Mouse (Mus musculus): ENCODE measurements around the gene Lin7a. TPM values are rescaled to one million over a fixed set of nuclear protein-coding genes. Genes with fewer than 3 reads are reported as not detected.
"Not testable (repeated sequence)": the region's sequence is repeated elsewhere in the genome, so short reads cannot be mapped to it uniquely, and the experiment has no call there.

Lin7a gene
- total RNA-seq, 1 experiment from 2014 or later, result not detected

DNA sequence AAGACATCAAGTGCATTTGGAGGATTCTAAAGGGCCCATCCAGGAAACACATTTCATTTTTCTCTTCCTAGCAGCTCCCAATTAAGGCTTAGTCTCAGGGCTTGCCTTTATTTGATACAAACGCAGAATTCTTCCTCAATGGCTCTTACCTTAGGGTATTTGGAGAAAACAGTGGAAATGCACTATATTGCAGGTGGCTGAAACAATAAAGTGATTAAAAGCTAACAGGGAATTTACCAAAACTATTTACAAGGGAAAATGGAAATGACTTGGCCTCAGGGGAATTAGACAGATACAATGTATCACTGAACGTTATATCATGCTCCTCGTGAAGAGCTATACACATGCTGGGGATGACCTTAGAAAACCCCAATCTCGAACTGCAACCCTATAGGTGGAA lies 35.3 kb upstream of the Lin7a start:
- ATAC-seq (replicated peaks; ENCODE audit: low read depth, poor library complexity, severe bottlenecking), result no peak

DNA sequence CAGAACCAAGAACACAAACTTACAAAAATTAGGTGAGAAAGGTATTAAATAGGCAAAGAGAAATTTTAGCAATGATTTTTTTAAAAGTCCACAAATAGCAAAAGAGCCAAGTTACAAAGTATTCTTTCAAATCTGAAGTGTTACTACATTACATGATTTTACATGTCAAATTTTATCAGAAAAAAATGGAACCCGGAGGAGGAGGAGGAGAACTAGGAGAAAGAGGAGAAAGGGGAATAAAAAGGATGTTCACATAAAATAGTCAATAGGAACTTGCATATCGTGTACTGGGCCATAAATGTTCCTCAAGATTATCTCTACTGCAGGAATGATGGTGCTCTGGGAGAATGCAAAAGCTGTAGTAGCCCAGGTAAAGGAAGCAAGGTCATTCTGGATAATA lies 34.4 kb upstream of the Lin7a start:
- ATAC-seq (replicated peaks; ENCODE audit: low read depth, poor library complexity, severe bottlenecking), result no peak

GRCm38 (mm10) chr10:107237736-107238135 lies 33.8 kb upstream of the Lin7a start:
- ATAC-seq (replicated peaks; ENCODE audit: low read depth, poor library complexity, severe bottlenecking), result no peak

DNA sequence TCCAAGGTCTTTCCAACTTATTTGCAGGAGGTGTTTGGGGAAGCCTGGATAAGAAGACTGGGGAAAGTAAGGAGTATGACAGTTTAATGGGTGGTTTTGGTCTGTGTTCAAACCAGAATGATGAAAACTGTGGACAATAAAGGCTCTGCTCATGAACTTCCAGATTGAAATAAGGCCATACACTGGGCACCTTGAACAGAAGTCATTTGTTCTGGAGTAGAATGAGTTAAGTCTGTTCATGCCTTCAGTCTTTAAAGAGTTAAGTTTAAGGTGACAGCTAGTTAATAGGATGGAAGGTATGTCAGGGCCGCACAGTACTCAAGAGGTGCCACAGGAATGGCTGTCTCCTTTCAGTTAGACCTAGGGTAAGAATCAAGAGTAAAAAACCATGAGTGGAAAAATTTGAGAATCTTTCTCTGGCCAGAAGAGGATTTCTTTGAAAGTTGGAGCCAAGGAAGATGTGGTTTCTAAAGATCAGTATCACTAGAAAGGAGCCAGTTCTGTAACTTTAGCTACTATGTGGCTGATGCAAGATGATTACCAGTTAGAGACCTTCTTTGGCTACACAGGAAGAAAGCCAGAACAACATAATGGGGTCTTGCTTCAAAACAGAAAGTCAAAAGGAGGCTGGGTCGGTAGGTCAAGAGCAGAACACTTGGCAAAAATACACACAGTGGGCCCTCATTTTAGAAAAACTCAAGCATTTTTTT lies 33.2 kb upstream of the Lin7a start:
- no peak for ATAC-seq (replicated peaks; ENCODE audit: low read depth, poor library complexity, severe bottlenecking)

DNA sequence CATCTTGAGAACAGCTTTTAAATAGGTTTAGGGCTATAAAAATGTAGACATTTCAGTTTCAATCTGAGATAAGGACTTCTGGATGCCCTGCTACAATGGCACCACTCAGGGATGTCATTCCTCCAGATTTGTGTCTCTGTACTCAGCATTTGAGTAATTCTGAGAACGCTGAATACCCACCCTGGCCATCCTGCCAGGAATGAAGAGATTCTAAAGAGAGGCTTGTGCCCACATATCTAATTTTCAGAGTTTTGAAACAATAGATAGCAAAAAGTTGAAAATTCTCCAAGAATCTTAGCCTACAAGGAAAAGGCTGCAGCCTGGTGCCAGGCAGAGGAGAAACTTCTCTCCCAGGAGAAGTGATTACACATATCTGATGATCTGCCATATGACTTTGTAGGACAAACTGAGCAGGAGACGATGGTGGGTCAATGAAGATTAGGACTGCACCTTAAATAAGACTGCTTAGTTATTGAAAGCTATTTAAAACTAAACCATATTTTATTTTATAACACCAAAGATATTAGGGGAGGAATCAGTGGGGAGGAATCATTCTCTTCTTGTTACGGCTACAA lies 32.5 kb upstream of the Lin7a start:
- ATAC-seq (replicated peaks; ENCODE audit: low read depth, poor library complexity, severe bottlenecking), result no peak

DNA sequence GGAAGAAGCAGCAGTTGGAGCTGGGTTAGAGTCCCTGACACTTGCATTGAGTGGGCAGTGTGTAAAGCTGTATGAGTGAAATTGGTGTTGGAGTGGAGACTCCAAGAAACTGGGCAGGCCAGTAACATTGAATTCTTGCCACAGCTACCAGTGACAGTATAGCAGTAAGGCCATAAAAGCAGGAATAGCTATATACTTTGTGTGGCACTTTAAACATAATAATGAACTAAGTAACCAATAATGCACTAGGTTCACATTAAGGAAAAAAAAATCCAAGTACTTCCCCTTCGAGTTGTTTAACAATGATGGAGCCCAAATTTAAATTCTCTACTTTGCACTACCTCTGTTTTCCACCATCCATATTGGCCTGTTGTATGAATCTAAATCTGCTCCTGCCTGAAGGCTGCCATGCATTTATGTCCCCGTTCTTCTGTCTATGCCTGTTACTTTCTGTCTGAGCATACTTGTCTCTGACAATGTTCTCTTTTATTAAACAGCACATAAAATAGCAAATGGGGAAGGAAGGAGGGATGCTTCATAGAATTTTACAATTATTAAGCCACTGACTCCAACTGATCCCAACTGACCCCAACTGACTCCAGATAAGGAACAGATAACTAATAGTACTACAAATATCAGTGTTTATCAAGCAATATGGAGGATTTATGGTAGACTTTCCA lies 31.7 kb upstream of the Lin7a start:
- no peak for ATAC-seq (replicated peaks; ENCODE audit: low read depth, poor library complexity, severe bottlenecking)

- ATAC-seq (replicated peaks; ENCODE audit: low read depth, poor library complexity, severe bottlenecking), result no peak
These were observed 31.0 kb upstream of the Lin7a start for GRCm38 (mm10) chr10:107240446-107240845.

- no peak for ATAC-seq (replicated peaks; ENCODE audit: low read depth, poor library complexity, severe bottlenecking)
These were observed 30.5 kb upstream of the Lin7a start for GRCm38 (mm10) chr10:107240986-107241385.

DNA sequence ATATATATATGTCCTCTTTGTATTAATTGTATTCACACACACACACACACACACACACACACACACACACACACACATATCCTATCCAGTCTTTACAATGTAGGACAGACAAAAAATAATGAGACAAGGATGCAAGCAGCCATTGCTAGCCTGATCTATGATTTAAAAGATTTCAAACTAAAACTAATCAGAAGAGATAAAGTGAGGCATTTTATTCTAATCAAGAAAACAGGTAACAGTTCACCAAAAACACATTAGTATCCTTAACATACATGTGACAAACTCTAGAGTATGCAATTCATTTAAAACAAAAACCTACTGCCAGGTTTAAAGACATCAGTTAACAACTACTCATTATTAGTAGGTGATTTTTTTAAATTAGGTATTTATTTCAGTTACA lies 30.1 kb upstream of the Lin7a start:
- no peak for ATAC-seq (replicated peaks; ENCODE audit: low read depth, poor library complexity, severe bottlenecking)

GRCm38 (mm10) chr10:107241999-107242398 lies 29.5 kb upstream of the Lin7a start:
- not testable (repeated sequence) for ATAC-seq (replicated peaks; ENCODE audit: low read depth, poor library complexity, severe bottlenecking)

- no peak for ATAC-seq (replicated peaks; ENCODE audit: low read depth, poor library complexity, severe bottlenecking)
These were observed 28.6 kb upstream of the Lin7a start for GRCm38 (mm10) chr10:107242696-107243400.

GRCm38 (mm10) chr10:107244211-107244610 lies 27.3 kb upstream of the Lin7a start:
- ATAC-seq (replicated peaks; ENCODE audit: low read depth, poor library complexity, severe bottlenecking), result no peak

GRCm38 (mm10) chr10:107244691-107245530 lies 26.6 kb upstream of the Lin7a start:
- ATAC-seq (replicated peaks; ENCODE audit: low read depth, poor library complexity, severe bottlenecking), result no peak

DNA sequence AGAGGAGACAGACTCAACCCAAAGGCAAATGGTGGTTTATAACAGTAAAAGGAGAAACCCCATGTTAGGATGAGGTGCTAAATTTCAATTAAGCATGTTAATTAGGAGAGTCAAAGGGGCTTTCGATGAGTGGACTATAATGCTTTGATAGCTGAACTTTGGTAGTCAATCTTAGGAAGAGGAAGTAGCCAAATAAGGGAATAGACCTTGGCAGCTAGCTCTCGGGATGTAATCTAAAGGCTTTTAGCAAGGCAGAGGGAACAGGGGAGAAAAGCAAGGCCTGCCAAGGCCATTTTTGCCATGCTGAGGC lies 26.0 kb upstream of the Lin7a start:
- no peak for ATAC-seq (replicated peaks; ENCODE audit: low read depth, poor library complexity, severe bottlenecking)

DNA sequence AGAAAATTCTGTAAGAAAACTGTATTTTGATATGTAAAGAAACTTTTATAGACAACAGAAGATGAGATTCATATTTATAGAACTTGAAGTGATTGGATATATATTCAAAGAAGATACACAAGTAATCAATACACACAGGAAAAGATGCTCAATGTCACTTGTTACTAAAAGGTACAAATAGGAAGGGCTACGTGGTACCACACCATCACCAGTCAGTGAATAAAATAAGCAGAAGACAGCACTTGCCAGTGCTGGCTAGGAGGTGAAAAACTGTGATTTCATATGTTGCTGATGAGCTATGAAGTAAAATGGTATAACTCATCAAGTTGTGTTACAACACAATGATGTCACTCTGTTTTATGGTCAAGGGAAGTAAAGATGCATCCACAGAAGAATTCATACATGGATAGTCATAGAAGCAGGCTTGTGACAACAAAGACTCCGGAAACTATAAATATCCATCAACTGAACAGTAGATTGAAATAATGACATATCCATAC lies 25.5 kb upstream of the Lin7a start:
- ATAC-seq (replicated peaks; ENCODE audit: low read depth, poor library complexity, severe bottlenecking), result no peak

DNA sequence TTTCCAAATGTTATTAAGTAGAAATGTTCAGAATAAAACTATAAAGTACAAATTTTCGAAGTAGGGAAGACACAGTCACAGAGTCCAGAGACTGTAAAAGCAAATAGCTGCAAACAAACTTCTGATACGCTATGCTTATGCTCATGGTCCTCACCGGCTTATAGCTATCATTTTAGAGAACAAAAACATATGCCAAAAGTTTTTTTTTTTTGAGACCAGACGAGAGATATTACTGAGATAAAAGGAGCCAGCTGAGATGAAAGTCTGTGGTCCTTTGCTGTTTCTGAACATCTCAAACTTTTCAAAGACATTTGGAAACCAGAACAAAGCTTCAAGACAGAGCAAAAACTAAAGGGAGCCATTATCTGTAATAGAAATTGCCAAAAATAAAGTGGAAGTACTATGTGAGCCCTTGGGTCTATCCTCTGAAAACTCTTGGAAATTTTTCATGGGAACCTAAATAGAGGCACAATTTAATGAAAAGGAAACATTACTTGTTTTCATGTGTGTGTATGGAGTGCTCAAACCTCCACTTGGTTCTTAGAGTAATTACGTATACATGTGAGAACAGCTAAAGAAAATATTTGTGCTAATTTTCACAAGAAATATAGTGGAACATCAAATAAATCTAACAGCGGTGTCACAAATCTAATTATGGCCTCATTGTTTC lies 24.4 kb upstream of the Lin7a start:
- ATAC-seq (replicated peaks; ENCODE audit: low read depth, poor library complexity, severe bottlenecking), result no peak

DNA sequence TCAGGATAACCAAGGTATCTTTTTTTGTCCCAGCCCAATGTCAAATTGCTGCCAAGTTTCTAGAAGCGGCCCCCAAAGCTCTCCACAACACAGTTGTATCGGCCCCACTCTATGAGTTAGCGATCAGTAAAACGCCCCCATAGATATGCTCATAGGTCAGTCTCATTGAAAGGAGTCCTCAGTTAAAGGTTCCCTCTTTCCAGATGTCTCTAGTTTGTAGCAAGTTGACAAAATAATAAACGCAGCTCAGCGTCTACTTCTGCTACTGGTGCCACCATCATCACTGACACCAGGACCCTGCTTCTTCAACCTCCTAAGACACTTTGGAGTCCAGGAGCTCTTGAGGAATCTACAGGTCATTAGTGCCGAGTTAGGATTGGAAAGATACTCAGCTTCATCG lies 23.0 kb upstream of the Lin7a start:
- no peak for ATAC-seq (replicated peaks; ENCODE audit: low read depth, poor library complexity, severe bottlenecking)

GRCm38 (mm10) chr10:107249056-107249455 lies 22.4 kb upstream of the Lin7a start:
- no peak for ATAC-seq (replicated peaks; ENCODE audit: low read depth, poor library complexity, severe bottlenecking)

GRCm38 (mm10) chr10:107249606-107250186 lies 21.8 kb upstream of the Lin7a start:
- ATAC-seq (replicated peaks; ENCODE audit: low read depth, poor library complexity, severe bottlenecking), result no peak
